Mouse (Mus musculus) thymus, postnatal 25 days (tissue): ENCODE measurements around the gene Kcnq4.

Source experiments
- DNase-seq: peaks from one replicate; pipeline ENCODE4 v3.0.0; 2022

Kcnq4 gene

GRCm38 (mm10) chr4:120721574-120721973 lies 26.8 kb downstream of the Kcnq4 start:
- DNase-seq = no peak

DNA sequence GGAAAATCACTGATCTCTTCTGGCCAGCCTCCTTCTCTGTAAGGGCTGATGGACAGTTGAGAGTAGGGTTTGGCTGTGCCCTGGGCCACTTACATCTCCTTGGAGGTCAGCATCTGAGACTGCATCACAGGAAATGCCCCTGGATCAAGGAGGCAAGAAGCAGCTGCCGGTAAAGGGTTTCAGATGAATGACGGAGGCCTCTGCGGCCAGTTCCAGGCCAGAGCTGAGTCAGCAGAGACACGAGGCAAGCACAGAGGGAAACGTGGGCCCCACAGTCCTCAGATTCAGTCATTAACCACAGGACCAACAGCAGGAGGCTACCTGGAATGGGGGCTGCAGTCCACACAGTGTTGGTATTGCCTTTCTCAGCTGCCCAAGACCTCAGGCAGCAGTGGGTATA lies 29.3 kb downstream of the Kcnq4 start:
- DNase-seq = no peak

DNA sequence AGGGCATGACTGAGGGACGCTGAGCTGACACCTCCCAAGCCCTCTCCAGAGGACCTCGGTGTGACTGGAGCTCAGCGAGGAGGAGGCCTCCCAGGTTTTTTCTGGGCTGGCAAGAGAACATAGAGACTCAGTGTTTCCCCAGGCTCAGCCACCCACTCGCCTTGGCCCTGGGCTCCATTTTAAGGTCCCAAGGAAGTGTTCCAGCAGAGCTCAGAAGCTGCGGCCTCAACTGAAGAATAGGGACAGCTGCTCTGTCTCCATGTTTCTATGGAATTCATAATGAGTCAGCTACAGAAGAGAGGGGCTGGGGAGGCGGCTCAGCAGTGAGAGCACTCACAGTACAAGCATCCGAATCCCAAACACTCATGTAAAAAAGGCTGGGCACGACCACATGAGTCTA lies 30.8 kb downstream of the Kcnq4 start:
- DNase-seq = no peak

DNA sequence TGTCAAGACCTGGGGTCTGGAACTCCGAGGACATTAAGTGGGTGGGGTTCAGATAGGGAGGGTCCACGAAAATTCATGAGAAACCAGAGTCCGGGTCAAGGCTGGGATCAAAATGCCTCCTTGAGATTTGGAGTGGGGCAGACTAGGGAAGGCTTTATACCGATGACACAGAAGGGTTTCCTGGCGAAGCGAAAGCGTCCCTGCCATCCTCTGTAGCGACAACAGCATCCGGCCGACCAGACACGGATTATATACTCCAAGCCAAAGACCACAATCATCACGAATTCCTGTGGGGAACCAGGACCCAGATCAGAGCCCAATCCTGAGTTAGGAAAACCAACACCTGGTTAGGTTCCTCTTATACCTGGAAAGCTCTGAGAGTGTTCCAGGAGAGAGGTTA lies 31.6 kb downstream of the Kcnq4 start:
- no peak for DNase-seq

DNA sequence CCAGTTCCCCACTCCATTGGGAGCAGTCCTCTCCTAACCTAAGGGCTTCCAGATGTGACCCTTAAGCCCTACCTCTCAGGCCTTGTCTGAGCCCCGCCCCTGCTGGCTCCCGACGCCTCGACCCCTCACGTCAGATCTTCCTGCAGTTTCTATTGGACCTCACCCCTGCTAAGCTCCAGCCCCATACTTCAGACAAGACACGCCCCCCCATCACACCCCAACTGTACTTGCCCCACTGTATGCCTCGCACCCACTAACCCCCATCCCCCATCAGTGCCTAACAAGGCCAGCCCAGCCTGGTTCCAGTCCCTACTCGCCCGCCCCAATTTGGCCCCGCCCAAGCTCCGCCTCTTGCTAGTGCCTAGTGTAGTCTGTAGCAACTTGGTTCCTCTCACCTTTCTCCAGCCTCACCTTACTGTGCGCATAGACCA lies 32.3 kb downstream of the Kcnq4 start:
- DNase-seq = peak; percentile 32

- no peak for DNase-seq
Measured at GRCm38 (mm10) chr4:120713856-120714497, 34.4 kb downstream of the Kcnq4 start.

DNA sequence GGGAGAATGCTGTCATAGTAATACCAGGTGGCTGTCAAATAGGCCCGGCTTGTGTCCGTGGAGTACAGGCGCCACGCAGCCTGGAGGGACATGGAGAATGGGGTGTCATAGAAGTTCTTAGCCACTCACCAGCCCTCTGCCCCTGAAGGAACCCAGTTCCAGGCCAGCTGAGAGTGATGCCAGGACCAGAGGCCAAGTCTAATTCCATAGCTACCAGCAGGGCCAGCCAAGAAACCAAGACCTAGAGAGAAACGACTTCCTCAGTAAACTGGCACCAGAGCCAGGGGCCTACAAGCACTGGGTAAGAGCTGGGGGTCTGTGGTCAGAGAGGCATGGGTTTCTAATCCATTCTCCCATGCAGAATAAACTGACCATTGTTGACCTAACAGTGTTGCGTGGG lies 35.4 kb downstream of the Kcnq4 start:
- DNase-seq = no peak

GRCm38 (mm10) chr4:120712236-120712635 lies 36.2 kb downstream of the Kcnq4 start:
- no peak for DNase-seq

GRCm38 (mm10) chr4:120702511-120702910 lies 45.9 kb downstream of the Kcnq4 start:
- no peak for DNase-seq

DNA sequence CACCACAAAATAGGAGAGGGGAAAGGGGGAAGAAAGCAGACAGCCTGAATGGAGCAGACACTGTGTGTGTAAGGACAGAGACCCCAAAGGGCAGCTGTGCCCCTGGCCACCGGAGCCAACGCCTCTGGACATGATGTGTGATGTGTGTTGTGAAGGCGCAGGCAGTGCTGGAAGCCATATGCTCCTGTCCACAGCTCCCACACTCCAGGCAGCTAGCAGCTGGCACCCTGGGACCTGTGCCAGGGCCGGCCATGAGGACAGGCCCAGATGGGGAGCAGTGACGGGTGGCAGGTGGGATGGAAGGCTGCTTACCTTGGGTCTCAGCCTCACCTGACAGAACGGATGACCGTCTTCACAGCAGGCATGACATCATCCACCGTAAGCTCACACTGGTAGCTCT lies 46.4 kb downstream of the Kcnq4 start:
- DNase-seq = no peak

DNA sequence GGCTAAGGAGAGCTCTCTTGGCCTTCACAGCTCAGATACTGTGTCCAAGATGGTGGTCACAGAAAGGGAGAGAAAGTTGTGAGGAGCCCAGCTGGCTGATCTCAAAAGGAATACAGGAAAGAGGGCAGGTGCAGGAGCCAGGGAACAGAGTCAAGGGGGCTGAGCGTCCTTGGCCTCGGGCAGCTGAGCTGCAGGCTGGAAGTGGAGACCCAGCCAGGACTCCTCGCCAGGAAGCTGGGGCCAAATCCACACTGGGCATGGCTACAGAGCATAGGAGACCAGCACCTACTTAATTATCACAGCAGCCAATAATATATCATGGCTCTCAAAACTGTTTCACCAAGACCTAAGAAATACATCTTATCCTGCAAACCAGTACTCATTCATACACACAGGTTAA lies 47.2 kb downstream of the Kcnq4 start:
- DNase-seq = no peak

DNA sequence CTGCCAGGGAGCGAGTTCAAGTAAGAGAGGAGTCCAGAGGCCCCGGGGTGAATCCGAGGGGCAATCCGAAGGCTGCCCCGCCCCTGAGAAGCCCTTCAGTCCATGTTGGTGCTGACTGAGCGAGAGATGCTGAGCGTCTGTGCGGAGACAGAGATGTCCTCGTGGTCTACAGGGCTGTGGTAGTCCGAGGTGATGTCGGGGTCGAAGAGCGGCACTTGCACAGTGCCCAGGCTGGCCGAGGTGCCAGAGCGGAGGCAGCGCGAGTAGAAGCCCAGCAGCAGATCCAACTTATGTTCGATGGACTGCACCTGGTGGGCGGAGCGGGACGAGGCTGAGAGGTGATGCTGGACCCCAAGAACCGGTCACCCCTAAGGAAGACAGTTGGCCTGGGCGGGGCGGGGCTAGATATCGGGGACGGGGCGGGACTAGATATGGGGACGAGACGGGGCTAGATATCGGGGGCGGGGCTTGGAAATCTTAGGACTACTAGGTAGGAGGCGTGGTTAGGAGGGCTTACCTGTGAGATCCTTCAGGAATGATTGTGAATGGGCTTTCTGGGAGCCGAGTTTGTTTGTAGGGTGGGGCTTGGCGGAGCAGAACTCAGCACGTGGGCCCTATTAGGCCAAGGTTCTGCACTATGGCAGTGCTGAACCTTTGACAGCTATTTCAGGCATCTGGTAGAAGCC lies 50.5 kb downstream of the Kcnq4 start:
- DNase-seq = no peak

- no peak for DNase-seq
Measured at GRCm38 (mm10) chr4:120697353-120697752, 51.1 kb downstream of the Kcnq4 start.

DNA sequence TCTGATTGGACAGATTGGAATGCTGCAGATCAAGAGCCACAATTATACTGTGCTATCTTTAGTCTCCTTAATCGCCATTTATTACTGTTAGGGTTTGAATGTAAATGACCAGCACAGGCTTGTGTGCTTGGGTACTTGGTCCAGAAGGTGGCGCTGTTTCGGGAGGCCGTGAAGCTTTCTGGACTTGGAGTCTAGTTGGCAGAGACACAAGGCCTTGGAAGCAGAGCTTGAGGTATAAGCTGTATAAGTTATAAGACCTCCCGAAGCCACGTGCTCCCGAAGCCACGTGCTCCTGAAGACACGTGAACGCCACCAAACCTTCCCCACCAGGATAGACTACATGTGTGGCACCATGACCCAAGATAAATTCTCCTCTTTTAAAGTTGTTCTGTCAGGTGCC lies 55.7 kb downstream of the Kcnq4 start:
- DNase-seq = peak; percentile 16

DNA sequence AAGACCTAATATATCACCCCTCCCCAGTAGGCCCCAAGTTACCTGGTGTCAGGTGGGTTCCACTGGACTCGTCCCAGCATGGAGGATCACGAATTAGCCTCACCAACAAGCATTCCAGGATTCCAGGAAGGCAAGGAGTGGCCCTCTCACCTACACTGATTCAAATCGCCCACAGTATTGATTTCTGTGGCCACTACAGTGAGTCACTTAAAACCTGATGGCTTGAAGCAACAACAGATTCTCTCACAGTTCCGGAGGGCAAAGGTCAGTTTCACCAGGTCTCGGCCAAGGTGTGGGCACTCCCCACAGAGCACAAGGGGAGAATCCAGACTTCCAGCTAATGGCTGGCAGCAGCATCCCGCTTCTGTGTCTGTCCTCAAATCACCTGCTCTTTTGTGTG lies 59.1 kb downstream of the Kcnq4 start:
- no peak for DNase-seq

DNA sequence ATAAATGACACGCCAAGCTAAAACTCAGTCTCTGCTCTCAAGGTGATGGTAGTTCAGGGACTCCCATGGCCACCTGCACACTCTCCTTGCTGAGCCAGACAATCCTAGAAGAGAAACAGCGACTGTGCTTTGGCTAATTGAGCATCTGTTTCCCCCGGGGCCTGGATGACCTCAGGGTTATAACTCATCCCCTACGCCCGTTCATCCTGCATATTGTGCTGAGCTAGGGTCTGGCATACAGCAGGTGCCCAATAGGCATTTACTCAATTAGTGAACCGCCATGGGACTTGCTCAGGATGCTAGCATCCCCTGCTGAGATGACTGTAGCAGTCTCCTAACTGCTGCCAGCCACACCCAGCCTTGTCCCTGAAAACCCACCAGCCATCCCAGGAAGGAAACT lies 61.1 kb downstream of the Kcnq4 start:
- DNase-seq = no peak

DNA sequence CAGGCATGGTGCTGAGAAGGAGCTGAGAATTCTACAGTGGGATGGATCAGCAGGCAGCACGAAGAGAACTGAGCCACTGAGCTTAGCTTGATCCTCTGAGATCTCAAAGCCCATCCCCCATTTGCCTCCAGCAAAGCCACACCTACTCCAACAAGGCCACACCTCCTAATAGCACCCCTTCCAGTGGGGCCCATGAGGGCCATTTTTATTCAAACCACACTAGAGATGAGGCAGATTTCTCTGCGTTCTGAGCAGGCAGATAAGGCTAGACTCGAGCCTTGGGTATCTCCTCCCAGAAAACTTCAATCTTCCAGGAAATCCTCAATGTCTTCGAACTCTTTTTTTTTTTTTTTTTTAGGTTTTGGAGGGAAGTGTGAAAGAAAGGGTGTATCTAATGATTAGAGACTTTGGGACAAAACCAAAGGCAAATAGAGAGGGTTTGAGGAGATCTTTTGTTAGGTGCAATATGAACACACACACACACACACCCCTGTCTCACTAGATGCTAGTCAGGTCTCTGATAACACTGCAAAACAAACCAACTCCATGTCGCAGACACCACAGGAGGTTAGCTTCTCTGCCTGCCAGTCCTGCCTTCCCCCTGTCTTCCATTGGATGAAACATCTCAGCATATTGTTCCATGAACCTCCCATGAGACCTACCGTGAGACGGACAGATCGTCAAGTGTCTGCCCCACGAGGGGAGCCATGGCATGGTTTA lies 65.0 kb downstream of the Kcnq4 start:
- no peak for DNase-seq

- DNase-seq = peak; percentile 60
Measured at GRCm38 (mm10) chr4:120682168-120682567, 66.2 kb downstream of the Kcnq4 start.

DNA sequence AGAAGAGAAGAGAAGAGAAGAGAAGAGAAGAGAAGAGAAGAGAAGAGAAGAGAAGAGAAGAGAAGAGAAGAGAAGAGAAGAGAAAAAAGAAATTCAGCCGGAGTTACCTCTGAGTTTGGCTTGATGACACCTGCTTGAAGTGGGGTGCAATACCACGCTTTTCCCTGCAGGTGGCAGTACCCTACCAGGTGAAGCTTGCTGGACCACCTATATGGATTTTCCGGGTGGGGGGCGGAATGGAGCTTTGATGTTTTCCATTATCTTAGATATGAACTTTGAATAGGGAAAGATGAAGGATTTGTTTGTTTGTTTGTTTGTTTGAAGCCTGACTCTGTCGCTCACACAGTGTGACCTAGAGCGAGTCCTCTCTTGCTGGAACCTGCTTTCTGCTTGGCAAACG lies 67.5 kb downstream of the Kcnq4 start:
- DNase-seq = peak; percentile 47

- DNase-seq = no peak
Measured at GRCm38 (mm10) chr4:120675640-120676039, 72.8 kb downstream of the Kcnq4 start.

GRCm38 (mm10) chr4:120674775-120675451 lies 73.5 kb downstream of the Kcnq4 start:
- no peak for DNase-seq

DNA sequence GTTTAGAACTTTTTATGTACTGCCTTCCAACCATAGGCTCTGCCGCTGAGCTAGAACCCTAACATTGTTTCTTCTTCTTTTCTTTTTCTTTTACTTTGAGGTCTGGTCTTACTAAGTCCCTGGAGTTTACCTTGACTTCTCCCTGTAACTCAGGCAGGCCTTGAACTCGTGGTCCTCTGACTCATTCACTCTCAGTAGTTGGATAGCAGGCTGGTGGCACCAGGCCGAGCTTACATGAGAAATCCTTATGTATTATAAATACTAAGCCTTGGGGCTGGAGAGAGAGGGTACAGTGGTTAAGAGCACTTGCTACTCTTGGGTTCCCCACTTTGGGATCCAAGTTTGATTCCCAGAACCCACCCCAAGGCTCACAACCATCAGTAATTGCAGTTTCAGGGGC lies 74.8 kb downstream of the Kcnq4 start:
- no peak for DNase-seq

GRCm38 (mm10) chr4:120671046-120671445 lies 77.4 kb downstream of the Kcnq4 start:
- no peak for DNase-seq

- DNase-seq = no peak
Measured at GRCm38 (mm10) chr4:120669585-120669984, 78.8 kb downstream of the Kcnq4 start.
